Mouse (Mus musculus) gastrocnemius, postnatal 25 days (tissue): ENCODE results near the gene Slc2a8. TPM values are rescaled to one million over a fixed set of nuclear protein-coding genes. Genes with fewer than 3 reads are reported as not detected.

Experiments used
- DNase-seq: peaks from one replicate; pipeline ENCODE4 v3.0.0; 2022
- total RNA-seq, 2 experiments: library from RNA; stranded (reverse); gene quantifications; 1 replicate in 1 of 2; 2 replicates in 1 of 2; pipeline ENCODE4 v1.2.3; 2021

Gene Slc2a8
- total RNA-seq, 2 experiments from 2014 or later: 9.5 to 9.6 TPM

DNA sequence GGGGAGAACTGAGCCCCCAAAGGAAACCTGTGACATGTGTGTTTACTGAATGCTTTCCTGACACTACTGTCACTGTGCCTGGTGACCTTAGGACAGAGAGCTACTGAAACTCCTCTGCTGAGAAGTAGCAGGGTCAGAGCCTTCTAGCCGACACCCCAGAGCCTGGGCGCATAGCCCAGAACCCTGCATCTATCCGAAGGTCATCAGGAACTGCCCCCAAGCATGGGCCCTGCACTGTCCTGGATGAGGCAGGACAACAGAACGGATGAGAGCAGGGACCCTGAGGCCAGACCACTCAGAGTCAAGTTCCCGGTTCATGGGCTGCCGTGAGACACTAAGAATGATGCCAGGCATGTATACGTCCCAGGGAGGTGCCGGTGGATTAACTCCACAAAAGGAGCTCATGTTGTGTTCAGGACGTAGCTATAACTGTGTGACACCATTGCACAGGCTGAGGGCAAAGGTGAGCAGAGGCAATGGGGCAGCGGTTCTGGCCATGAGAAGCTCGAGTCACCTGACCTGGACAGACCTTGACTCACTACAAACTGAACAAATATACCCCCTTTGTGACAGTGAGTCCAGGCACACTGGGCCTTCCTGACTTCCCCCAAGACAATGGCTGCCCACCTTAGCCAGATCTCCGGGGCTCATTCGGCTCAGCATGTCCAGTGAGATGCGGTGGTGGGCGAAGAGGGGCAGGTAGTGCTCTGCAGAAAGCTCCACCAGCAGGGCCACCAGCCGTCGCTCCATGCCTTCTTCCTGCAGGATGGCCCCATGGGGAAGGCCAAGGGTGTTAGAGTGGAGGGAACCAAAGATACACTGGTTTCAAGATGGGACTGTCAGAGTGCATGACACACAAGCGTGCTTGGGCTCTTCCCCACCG lies 52.7 kb downstream of the Slc2a8 start:
- no peak for DNase-seq

DNA sequence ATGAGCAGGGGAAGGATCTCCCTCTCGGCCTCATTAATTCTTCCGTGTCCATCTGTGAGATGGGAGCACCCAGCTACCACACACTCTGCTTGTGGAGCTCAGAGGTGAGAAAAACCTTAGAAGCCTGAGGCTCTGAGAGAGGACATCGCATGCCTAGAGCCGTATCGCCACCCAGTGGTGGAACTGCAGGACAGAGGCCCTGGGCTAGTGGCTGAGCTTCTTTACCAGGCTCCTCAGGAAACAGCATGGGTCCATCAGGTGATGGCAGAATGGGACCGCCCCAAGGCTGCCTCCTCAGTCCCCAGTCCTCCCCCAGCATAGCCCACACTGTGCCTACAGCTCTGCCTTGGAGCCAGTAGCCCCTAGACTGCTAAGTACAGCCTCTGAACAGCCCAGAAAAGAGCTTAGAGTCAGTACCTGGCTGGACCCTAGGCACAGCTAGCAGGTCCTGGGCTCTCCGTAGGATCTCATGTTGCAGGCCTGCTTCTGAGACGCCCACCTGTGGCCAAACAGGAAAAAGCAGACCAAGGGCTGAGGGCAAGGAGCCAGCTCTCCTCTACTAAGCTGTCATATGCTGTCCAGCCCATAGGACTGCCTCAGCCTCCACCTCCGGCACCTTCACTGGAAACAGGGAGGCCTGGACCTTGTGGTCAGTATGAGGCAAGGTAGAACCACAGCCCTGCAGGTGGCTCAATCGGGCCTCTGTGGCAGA lies 53.5 kb downstream of the Slc2a8 start:
- DNase-seq: peak; percentile 71

DNA sequence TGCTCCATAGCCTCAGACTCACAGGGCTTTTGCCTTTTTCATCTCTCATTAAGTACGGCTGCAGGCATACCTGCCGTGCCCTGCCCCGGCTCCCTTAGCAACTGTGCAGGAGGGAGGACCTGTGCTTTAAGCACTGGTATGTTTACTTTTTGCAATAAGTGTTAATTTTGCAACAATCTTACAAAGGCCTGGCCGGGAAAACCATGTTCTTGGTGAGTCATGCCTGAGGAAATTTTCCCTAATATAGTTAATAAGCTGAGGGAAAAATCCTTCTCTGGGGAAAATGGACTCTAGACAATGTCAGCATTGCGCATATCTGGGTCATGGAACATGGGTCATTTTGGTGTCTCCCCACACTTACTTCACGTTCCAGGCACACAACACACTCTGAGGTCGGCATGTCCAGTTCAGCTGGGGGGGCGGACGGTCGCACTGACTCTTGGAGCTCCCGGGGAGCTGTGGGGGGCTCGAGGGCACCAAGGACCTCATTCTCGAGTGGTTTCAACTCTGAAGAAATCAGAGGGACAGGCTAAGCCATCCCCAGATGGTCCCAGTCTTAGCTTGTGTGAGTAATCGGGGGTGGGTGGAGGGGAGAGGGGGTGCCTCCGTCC lies 54.2 kb downstream of the Slc2a8 start:
- DNase-seq: no peak

DNA sequence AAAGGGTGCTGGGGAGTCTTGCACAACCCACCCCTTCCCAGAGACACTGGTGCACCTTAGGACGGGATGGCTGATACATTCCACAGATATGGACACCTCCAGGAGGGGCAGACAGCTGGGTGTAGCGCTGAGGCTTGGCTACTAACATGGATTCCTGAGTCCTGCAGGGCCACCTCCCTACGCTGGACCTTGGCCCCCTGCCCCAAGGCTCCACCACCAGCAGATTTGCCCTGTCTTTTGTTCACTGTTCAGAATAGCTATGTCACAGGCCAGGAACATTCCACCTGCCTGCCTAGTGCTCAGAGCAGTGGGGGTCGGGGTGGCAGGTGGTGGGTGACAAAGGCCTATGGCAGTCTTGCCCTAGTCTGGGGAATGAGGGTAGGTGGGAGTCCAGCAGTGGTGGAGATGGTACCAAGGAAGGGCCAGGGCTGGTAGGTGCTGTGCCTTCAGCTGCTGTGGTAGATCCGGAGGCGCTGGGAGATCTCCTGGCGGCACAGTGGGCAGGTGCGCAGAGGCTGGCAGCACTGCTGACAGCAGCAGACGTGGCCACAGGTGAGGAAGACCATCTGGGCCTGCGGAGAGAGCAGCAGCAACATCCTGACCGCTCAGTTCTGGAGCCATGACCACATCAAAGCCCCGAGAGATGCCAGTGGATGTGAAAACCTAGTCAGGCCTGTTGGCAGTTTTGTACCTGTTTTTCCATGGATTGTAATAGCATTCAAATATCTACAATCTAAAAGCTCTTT lies 55.4 kb downstream of the Slc2a8 start:
- no peak for DNase-seq

DNA sequence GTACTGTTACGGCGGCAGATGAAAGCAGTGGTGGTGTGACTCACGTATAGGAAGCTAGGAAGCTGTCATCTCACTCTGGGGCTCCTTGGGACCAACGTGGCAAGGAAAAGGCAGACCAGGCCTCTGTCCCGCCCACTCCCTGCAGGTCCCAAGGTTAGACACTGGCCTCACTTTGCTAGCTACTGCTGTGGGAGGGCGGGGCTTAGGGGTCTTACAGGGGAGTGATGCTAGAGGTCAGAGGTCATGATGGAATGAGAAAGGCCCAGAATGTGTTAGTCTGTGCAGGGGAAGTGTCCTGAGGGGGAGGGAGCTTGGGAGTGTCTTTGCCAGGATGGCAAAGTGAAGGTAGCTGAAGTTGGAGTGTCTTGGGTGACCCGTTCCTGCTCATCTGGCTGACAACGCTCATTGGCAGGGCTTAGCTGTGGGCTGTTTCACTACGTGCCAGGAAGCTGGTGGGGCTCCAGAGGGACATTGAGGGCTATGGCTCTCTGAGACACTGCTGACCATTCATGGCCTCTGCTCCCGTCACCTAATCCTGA lies 57.5 kb downstream of the Slc2a8 start:
- DNase-seq: no peak

DNA sequence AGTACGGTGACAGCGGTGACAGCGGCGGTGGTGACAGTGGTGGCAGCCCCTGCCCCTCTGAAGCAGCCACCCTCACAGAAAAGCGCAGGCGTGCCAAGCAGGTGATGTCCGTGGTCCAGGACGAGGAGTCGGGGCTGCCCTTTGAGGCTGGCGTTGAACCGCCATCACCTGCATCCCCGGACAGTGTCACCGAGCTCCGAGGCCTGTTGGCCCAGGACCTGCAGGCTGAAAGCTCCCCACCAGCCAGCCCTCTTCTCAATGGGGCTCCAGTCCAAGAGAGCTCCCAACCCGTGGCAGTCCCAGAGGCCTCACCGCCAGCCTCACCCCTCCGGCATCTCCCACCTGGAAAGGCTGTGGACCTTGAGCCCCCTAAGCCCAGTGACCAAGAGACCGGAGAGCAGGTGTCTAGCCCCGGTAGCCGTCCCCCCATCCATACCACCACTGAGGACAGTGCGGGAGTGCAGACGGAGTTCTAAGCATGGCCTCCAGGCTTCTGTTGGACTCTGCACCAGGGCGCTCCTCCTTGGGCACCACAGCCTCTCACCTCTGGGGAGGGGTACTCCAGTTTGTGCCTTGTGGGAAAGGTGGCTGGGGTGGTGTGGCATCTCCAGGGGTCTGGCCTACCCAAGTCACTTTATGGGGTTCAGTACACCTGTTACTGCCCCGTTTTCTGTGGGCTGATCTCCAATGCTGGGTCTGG lies 58.2 kb downstream of the Slc2a8 start:
- no peak for DNase-seq

Other genes starting within 250 kb of the Slc2a8 start
- not detected for gene 6330409D20Rik, start 241.1 kb downstream of the Slc2a8 start, total RNA-seq
- gene Tor2a, start 224.8 kb downstream of the Slc2a8 start, total RNA-seq: 1 to 10 TPM; 4.9 to 5.7 TPM
- not detected for gene Ttc16, start 206.4 kb downstream of the Slc2a8 start, total RNA-seq
- gene Ptrh1, start 206.3 kb downstream of the Slc2a8 start, total RNA-seq: 1 to 10 TPM; 2.0 to 2.9 TPM
- not detected for gene Cfap157, start 197.7 kb downstream of the Slc2a8 start, total RNA-seq
- gene Stxbp1, start 134.8 kb downstream of the Slc2a8 start, total RNA-seq: 1 to 10 TPM; 2.7 to 3.8 TPM
- 10 to 100 TPM in 1 of 2 experiments, 1 to 10 TPM in 1; 8.1 to 12.4 TPM for gene Fam129b, start 106.0 kb downstream of the Slc2a8 start, total RNA-seq
- 10 to 100 TPM; 52.0 to 67.4 TPM for gene Rpl12, start 20.5 kb downstream of the Slc2a8 start, total RNA-seq
- 10 to 100 TPM; 10.4 to 13.5 TPM for gene Lrsam1, start 20.5 kb downstream of the Slc2a8 start, total RNA-seq
- gene Garnl3, start 149.6 kb upstream of the Slc2a8 start, total RNA-seq: 1 to 10 TPM in 1 of 2 experiments, under 1 TPM in 1; 0.49 to 1.7 TPM
- 10 to 100 TPM; 64.2 to 68.7 TPM for gene Angptl2, start 234.0 kb upstream of the Slc2a8 start, total RNA-seq